Mouse (Mus musculus): ENCODE results near the gene Tmem59.

DNA sequence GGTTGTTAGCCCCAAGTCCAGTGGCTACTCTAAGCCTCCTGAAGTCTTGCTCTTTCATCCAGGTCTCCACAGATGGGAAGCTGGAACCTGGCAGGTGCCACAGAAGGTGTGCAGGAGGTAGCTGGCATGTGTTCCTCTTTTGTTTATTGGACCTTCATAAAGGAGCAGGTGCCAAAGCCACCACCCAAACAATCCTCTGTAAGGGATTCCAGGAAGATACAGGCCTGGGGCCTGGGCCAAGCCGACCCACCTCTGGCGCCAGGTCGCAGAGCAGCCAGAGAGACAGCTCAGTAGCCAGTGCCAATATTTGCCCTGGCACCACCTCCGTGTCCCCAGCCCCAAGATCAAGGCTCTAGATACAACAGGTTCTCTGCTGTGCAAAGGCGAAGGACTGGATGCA is 43.3 kb downstream of the Tmem59 start:
- TF ChIP-seq CTCF (conservative IDR thresholded peaks at IDR 0.05; ENCODE audit: insufficient read depth, insufficient read length, low read depth, low read length): no peak
- no peak for TF ChIP-seq POLR2A (IDR thresholded peaks at IDR 0.05; ENCODE audit: low read depth, low read length)
